Mouse (Mus musculus) testis, adult 2 months (tissue): Measurements from ENCODE around the gene Rps6ka5.

Experiments used
- CTCF ChIP-seq: fragments of 200-500 bp; IDR thresholded peaks from 2 replicates; pipeline ENCODE4 v1.5.1; 2012; ENCODE audit warnings: low read depth, mild to moderate bottlenecking, inconsistent platforms, low read length, moderate library complexity; ENCODE audit not compliant: control insufficient read depth, insufficient read depth, insufficient replicate concordance
- POLR2A ChIP-seq: fragments of 200-500 bp; IDR thresholded peaks from 2 replicates; pipeline ENCODE4 v1.6.1; 2012; ENCODE audit warnings: low read depth, mild to moderate bottlenecking, inconsistent platforms, low read length, moderate library complexity; ENCODE audit not compliant: control insufficient read depth

GRCm38 (mm10) chr12:100609766-100610165 is 117.0 kb downstream of the Rps6ka5 start:
- TF ChIP-seq POLR2A (no peak), CTCF (no peak)
